Mouse (Mus musculus) intestine, embryonic 15.5 days (tissue): ENCODE measurements around the gene Taar3. TPM values are rescaled to one million over a fixed set of nuclear protein-coding genes. Genes with fewer than 3 reads are reported as not detected.

Source experiments
- ATAC-seq: fragments of 200-750 bp; cut with Nextera tagmentation; 2 replicates; pipeline ENCODE4 v1.8.0; 2017; ENCODE audit warnings: moderate TSS enrichment, moderate library complexity
- H3K27ac ChIP-seq: fragments of 300-500 bp; sonication (generic); 2 replicates; pipeline ENCODE4 v1.5.1; 2015; ENCODE audit warnings: mild to moderate bottlenecking, inconsistent platforms
- H3K27me3 ChIP-seq: fragments of 300-500 bp; sonication (generic); replicated peaks from 2 replicates; pipeline ENCODE4 v1.6.1; 2015; ENCODE audit warnings: inconsistent platforms
- H3K36me3 ChIP-seq: fragments of 300-500 bp; sonication (generic); 2 replicates; pipeline ENCODE4 v1.6.1; 2015; ENCODE audit warnings: inconsistent platforms
- H3K4me1 ChIP-seq: fragments of 300-500 bp; sonication (generic); replicated peaks from 2 replicates; pipeline ENCODE4 v1.6.1; 2015; ENCODE audit warnings: inconsistent platforms
- H3K4me2 ChIP-seq: fragments of 300-500 bp; sonication (generic); replicated peaks from 2 replicates; pipeline ENCODE4 v1.6.1; 2015; ENCODE audit warnings: mild to moderate bottlenecking, inconsistent platforms
- H3K4me3 ChIP-seq: fragments of 300-500 bp; sonication (generic); replicated peaks from 2 replicates; pipeline ENCODE4 v1.5.1; 2015; ENCODE audit warnings: inconsistent platforms
- H3K9ac ChIP-seq: fragments of 300-500 bp; sonication (generic); 2 replicates; pipeline ENCODE4 v1.6.1; 2015; ENCODE audit warnings: inconsistent platforms
- H3K9me3 ChIP-seq: fragments of 300-500 bp; sonication (generic); 2 replicates; pipeline ENCODE4 v1.6.1; 2016; ENCODE audit warnings: inconsistent platforms
- WGBS: fragments of 180-500 bp; shearing (Covaris S2); methylation state at CpG from one replicate; pipeline ENCODE4 v1.1.7; 2015; 5-methylcytosine and 5-hydroxymethylcytosine counted together
- polyA plus RNA-seq: library from polyadenylated mRNA; unstranded; fragments of >200 nt; fragmentation: Nextera tagmentation; extraction: Ambion mirVana; gene quantifications from 2 replicates; pipeline ENCODE4 v1.2.1, GENCODE M21; 2015

Taar3 gene
- polyA plus RNA-seq, 1 experiment from 2014 or later = not detected

GRCm38 (mm10) chr10:23963444-23963843 is 14.1 kb downstream of the Taar3 start:
- no peaks in the 10 kb centered on the region for H3K36me3 ChIP-seq
- ATAC-seq = no peak
- WGBS = 44% methylated on average over 3 of the region's 3 CpGs
- H3K27ac ChIP-seq = no peak overlapping the region
- no peak overlapping the region for H3K4me3 ChIP-seq
- no peak overlapping the region for H3K9ac ChIP-seq
- H3K4me1 ChIP-seq = no peaks in the 10 kb centered on the region
- H3K9me3 ChIP-seq = no peaks in the 10 kb centered on the region
- H3K27me3 ChIP-seq = no peaks in the 10 kb centered on the region
- no peak overlapping the region for H3K4me2 ChIP-seq

- no peaks in the 10 kb centered on the region for H3K36me3 ChIP-seq
- no peak overlapping the region for H3K9ac ChIP-seq
- H3K9me3 ChIP-seq = no peaks in the 10 kb centered on the region
- 79% methylated on average over 6 of the region's 6 CpGs for WGBS
- no peak overlapping the region for H3K27ac ChIP-seq
- no peak overlapping the region for H3K4me3 ChIP-seq
- H3K27me3 ChIP-seq = no peaks in the 10 kb centered on the region
- no peak for ATAC-seq
- H3K4me1 ChIP-seq = no peaks in the 10 kb centered on the region
- H3K4me2 ChIP-seq = no peak overlapping the region
These were observed 15.7 kb downstream of the Taar3 start for GRCm38 (mm10) chr10:23964921-23965610.

- Histone ChIP-seq H3K4me2 (no peak within 1 kb of the TSS), H3K4me3 (no peak within 1 kb of the TSS), H3K4me1 (no peaks in the 10 kb centered on the region), H3K27me3 (no peaks in the 10 kb centered on the region), H3K36me3 (no peaks in the 10 kb centered on the region), H3K9ac (no peak within 1 kb of the TSS), H3K9me3 (no peaks in the 10 kb centered on the region), H3K27ac (no peak within 1 kb of the TSS)
- WGBS = 86% methylated on average over 11 of the region's 11 CpGs
- ATAC-seq = no peak
These were observed 21.4 kb downstream of the Taar3 start, which contains the start of gene Taar5 for GRCm38 (mm10) chr10:23970656-23971165. TSS of gene Taar5 (plus strand) at chr10:23970706.

- Histone ChIP-seq H3K9me3 (no peaks in the 10 kb centered on the region), H3K27me3 (no peaks in the 10 kb centered on the region), H3K4me1 (no peaks in the 10 kb centered on the region), H3K9ac (no peak overlapping the region), H3K27ac (no peak overlapping the region), H3K4me2 (no peak overlapping the region), H3K4me3 (no peak overlapping the region), H3K36me3 (no peaks in the 10 kb centered on the region)
- no peak for ATAC-seq
- WGBS = 74% methylated on average over 5 of the region's 5 CpGs
These were observed 21.9 kb downstream of the Taar3 start for GRCm38 (mm10) chr10:23971256-23971655.

DNA sequence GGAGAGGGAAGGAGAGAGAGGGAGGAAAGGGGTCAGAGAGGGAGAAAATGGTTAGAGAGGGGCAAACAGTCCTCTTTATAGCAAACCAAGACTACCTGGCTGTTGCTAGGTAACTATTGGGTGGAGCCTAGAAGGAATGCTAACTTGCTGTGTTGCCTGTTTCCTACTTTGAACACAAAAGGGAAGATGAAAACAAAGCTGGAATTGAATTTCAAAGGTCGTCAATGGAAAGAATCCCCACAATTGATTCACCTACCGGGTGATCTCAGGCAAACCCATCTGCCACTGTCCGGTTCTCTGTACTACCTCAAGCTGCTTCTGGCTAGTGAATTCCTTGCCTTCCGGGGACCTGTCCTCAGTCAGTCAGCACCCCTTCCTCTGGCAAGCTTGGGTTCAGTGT is 28.6 kb downstream of the Taar3 start:
- H3K4me2 ChIP-seq = no peak overlapping the region
- no peaks in the 10 kb centered on the region for H3K4me1 ChIP-seq
- no peak for ATAC-seq
- 53% methylated on average over 4 of the region's 4 CpGs for WGBS
- no peak overlapping the region for H3K4me3 ChIP-seq
- H3K36me3 ChIP-seq = no peaks in the 10 kb centered on the region
- H3K9me3 ChIP-seq = no peaks in the 10 kb centered on the region
- H3K27me3 ChIP-seq = no peaks in the 10 kb centered on the region
- H3K27ac ChIP-seq = no peak overlapping the region
- no peak overlapping the region for H3K9ac ChIP-seq

- Histone ChIP-seq H3K9ac (no peak overlapping the region), H3K9me3 (no peaks in the 10 kb centered on the region), H3K27me3 (no peaks in the 10 kb centered on the region), H3K27ac (no peak overlapping the region), H3K4me1 (no peaks in the 10 kb centered on the region), H3K4me3 (no peak overlapping the region), H3K4me2 (no peak overlapping the region), H3K36me3 (no peaks in the 10 kb centered on the region)
- WGBS = 42% methylated on average over 16 of the region's 16 CpGs
- ATAC-seq = peak; percentile 82
These were observed 29.7 kb downstream of the Taar3 start for GRCm38 (mm10) chr10:23978901-23979705.

DNA sequence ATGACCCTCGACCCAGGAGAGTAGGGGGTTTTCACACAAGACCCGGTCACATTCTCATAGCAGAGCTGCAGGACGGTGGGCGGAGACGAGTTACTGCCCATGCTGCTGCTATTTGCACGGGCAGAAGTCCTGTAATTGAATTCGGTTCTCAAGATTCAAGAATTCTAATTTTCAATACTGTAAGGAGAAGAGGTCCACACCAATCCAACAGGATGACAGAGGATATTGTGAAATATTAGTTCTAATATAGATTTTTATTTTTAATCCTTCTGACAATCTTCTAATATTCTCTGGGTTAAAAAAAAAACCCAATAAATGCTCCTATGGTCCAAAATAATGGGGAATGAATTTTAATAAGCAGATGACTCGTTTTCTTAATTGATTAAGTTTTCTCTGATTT is 36.2 kb downstream of the Taar3 start, which contains the start of gene Taar6:
Taar6 (minus strand) TSS at position 101 of the 400 bp plus-strand sequence.
- Histone ChIP-seq H3K4me3 (no peak within 1 kb of the TSS), H3K27ac (no peak within 1 kb of the TSS), H3K27me3 (no peaks in the 10 kb centered on the region), H3K9me3 (no peaks in the 10 kb centered on the region), H3K4me1 (no peaks in the 10 kb centered on the region), H3K36me3 (no peaks in the 10 kb centered on the region), H3K9ac (no peak within 1 kb of the TSS), H3K4me2 (no peak within 1 kb of the TSS)
- no peak for ATAC-seq
- WGBS = 70% methylated on average over 8 of the region's 8 CpGs

GRCm38 (mm10) chr10:23986419-23986818 is 37.1 kb downstream of the Taar3 start:
- Histone ChIP-seq H3K9ac (no peak overlapping the region), H3K36me3 (no peaks in the 10 kb centered on the region), H3K4me1 (no peaks in the 10 kb centered on the region), H3K9me3 (no peaks in the 10 kb centered on the region), H3K27ac (no peak overlapping the region), H3K4me2 (no peak overlapping the region), H3K4me3 (no peak overlapping the region), H3K27me3 (no peaks in the 10 kb centered on the region)
- no peak for ATAC-seq
- WGBS = 81% methylated on average over 5 of the region's 5 CpGs

DNA sequence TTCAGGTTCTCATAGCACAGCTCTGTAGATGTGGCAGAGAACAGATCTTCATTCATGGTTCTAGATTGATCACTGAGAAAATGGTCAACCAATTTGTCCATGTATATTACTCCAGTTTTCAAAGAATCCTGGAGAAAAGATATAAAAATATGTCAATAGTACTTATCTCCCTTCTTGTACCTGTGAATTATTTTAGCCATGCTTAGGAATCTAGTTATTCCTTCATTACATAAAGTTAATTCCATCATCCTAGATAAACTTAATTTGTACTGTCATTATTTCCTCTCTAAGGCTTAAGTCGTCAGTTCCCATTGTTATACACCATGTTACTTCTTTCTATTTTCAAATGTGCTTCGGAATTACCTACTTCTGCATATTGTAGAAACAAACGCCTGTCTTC is 44.0 kb downstream of the Taar3 start, which contains the start of gene Taar7a:
Taar7a (minus strand) TSS at position 101 of the 400 bp plus-strand sequence.
- Histone ChIP-seq H3K27me3 (no peaks in the 10 kb centered on the region), H3K9me3 (no peaks in the 10 kb centered on the region), H3K4me1 (no peaks in the 10 kb centered on the region), H3K36me3 (no peaks in the 10 kb centered on the region), H3K9ac (no peak within 1 kb of the TSS), H3K4me3 (no peak within 1 kb of the TSS), H3K27ac (no peak within 1 kb of the TSS), H3K4me2 (no peak within 1 kb of the TSS)
- 81% methylated on average over 3 of the region's 3 CpGs for WGBS
- no peak for ATAC-seq

- H3K4me1 ChIP-seq = no peaks in the 10 kb centered on the region
- no peak within 1 kb of the TSS for H3K4me3 ChIP-seq
- H3K9me3 ChIP-seq = no peaks in the 10 kb centered on the region
- ATAC-seq = no peak
- H3K36me3 ChIP-seq = no peaks in the 10 kb centered on the region
- no peak within 1 kb of the TSS for H3K4me2 ChIP-seq
- H3K27me3 ChIP-seq = no peaks in the 10 kb centered on the region
- no peak within 1 kb of the TSS for H3K9ac ChIP-seq
- 82% methylated on average over 1 of the region's 1 CpGs for WGBS
- no peak within 1 kb of the TSS for H3K27ac ChIP-seq
These were observed 50.3 kb downstream of the Taar3 start, which contains the start of gene Taar7b for GRCm38 (mm10) chr10:23999639-24000038. TSS of gene Taar7b (plus strand) at chr10:23999939.
